Mouse (Mus musculus) limb, embryonic 10.5 days (tissue): ENCODE data around the gene Serpina16. TPM values are rescaled to one million over a fixed set of nuclear protein-coding genes. Genes with fewer than 3 reads are reported as not detected.

Experiments
- DNase-seq: peaks from one replicate; pipeline ENCODE4 v3.0.0-alpha.2; 2017; ENCODE audit warnings: low spot score
- H3K27ac ChIP-seq: fragments of 300-500 bp; sonication (generic); 2 replicates; pipeline ENCODE4 v1.5.1; 2016; ENCODE audit warnings: mild to moderate bottlenecking
- H3K27me3 ChIP-seq: fragments of 300-500 bp; sonication (generic); 2 replicates; pipeline ENCODE4 v1.6.1; 2016; ENCODE audit warnings: low read depth, mild to moderate bottlenecking; ENCODE audit not compliant: poor library complexity, severe bottlenecking
- H3K36me3 ChIP-seq: fragments of 300-500 bp; sonication (generic); 2 replicates; pipeline ENCODE4 v1.6.1; 2016; ENCODE audit warnings: mild to moderate bottlenecking, moderate library complexity
- H3K4me1 ChIP-seq: fragments of 300-500 bp; sonication (generic); 2 replicates; pipeline ENCODE4 v1.6.1; 2016
- H3K4me3 ChIP-seq: fragments of 300-500 bp; sonication (generic); 2 replicates; pipeline ENCODE4 v1.5.1; 2016; ENCODE audit warnings: mild to moderate bottlenecking, moderate library complexity
- H3K9me3 ChIP-seq: fragments of 300-500 bp; sonication (generic); replicated peaks from 2 replicates; pipeline ENCODE4 v1.6.1; 2016; ENCODE audit warnings: mild to moderate bottlenecking
- WGBS: fragments of 180-500 bp; shearing (Covaris S2); methylation state at CpG from one replicate; pipeline ENCODE4 v1.1.7; 2016; 5-methylcytosine and 5-hydroxymethylcytosine counted together
- polyA plus RNA-seq: library from polyadenylated mRNA; unstranded; fragments of >200 nt; fragmentation: Nextera tagmentation; extraction: Ambion mirVana; gene quantifications from 2 replicates; pipeline ENCODE4 v1.2.1, GENCODE M21; 2016

The Serpina16 gene
- not detected in 2 replicates for polyA plus RNA-seq

DNA sequence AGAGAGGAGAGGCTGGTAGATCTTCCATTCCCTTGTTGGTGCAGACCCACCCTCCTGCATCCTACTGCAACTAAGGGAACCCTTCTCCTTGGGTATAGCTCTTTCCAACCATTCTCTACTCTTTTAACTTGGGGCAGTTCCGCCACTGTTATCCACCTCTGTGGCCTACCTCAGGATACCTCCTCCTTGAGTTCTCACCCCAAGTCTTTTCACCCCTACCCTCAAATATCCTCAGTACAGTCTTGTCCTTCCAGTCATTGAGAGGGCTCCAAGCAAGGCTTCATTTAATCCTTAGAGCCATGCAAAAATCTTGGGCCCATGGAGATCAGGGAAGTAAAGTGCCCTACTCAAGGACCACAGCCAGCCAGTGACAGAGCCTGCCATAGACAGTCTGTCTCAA, at the start of gene Serpina16:
Gene Serpina16, minus strand, starts transcription at position 101 of the 400 bp plus-strand sequence.
- 95% methylated on average over 1 of the region's 1 CpGs for WGBS
- H3K9me3 ChIP-seq: no peaks in the 10 kb centered on the region
- no peaks in the 10 kb centered on the region for H3K27me3 ChIP-seq
- no peaks in the 10 kb centered on the region for H3K4me1 ChIP-seq
- H3K27ac ChIP-seq: no peak within 1 kb of the TSS
- DNase-seq: no peak
- no peaks in the 10 kb centered on the region for H3K36me3 ChIP-seq
- H3K4me3 ChIP-seq: no peak within 1 kb of the TSS

DNA sequence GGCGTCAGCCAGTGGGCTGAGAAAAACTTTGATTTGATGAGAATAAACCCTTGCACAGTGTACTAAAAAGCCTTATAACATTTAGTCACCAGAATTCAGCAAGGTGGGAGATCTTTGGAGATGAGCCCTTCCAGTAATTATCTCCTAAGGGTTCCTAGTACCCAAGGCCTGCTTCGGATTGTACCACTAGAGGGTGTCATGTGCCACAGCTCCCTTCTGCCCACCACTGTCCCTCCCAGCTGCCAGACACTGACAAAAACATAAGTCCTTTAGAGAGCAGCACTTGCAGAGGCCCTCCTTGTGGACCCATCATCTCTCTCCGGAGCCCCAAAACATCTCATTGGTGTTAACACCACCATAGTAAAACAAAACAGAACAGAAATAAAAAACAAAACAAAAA, 35.6 kb upstream of the Serpina16 start:
- H3K4me1 ChIP-seq: no peaks in the 10 kb centered on the region
- WGBS: 76% methylated on average over 3 of the region's 3 CpGs
- no peaks in the 10 kb centered on the region for H3K27me3 ChIP-seq
- no peak for DNase-seq
- no peaks in the 10 kb centered on the region for H3K36me3 ChIP-seq
- no peak overlapping the region for H3K27ac ChIP-seq
- no peaks in the 10 kb centered on the region for H3K9me3 ChIP-seq
- H3K4me3 ChIP-seq: no peak overlapping the region

DNA sequence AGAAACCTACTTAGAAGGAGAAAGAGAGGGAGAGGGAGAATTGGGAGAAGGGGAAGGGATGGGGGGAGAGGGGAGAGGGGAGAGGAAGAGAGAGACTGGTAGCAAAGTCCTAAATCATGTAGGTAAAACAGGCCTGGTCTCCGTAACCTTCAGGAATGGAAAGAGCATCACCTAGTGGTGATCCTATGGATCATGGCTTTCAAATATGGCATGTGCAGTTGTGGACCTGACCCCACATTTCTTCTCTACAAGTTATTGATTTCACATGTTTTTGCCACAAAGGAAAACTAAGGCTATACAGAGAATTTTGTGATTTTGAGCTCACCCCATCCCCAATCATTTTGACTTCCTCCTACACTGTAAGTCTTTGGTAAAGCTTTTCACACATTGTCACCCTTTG, 34.5 kb upstream of the Serpina16 start:
- Histone ChIP-seq H3K27ac (no peak overlapping the region), H3K4me1 (no peaks in the 10 kb centered on the region), H3K27me3 (no peaks in the 10 kb centered on the region), H3K9me3 (no peaks in the 10 kb centered on the region), H3K4me3 (no peak overlapping the region), H3K36me3 (no peaks in the 10 kb centered on the region)
- 50% methylated on average over 1 of the region's 1 CpGs for WGBS
- no peak for DNase-seq

DNA sequence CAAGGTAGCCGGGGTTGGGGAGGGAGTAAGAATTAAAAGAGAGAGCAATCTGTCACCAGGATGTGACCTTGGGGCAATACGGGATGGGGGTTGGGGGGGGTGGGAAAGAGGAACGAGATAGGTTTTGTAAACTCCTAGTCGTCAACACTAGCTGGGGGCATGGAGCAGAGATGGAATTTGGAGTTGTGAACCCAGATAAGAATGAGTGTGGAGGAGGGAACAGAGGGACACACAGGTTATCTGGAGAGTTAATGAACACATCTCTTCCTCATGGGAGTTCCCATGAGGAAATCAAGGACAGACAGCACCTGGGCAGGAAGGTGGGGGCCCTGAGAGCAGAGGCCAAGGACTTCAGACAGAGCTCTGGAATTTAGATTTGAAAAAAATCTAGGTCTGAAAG, 30.2 kb upstream of the Serpina16 start:
- 71% methylated on average over 4 of the region's 4 CpGs for WGBS
- no peaks in the 10 kb centered on the region for H3K36me3 ChIP-seq
- no peaks in the 10 kb centered on the region for H3K9me3 ChIP-seq
- H3K27me3 ChIP-seq: no peaks in the 10 kb centered on the region
- DNase-seq: no peak
- H3K27ac ChIP-seq: no peak overlapping the region
- no peak overlapping the region for H3K4me3 ChIP-seq
- H3K4me1 ChIP-seq: no peaks in the 10 kb centered on the region

DNA sequence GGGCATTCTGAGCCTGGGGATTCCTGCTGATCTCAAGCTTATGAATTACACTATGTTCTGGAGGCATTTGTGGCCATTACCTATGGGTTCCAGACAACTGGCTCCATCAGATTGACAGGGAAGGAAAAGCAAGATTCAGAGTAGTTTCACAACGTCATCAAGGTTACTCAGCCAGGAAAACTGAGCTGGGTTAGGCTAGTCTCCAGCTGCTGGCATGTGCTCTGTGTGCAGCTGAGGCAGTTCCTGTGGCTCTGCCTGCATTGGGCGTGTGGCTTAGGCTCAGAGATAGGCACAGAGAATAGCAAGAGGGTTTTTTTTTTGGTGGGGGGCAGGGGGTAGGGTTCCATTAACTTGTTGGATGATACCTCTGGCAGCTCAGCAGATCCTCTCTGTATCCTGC, 29.6 kb upstream of the Serpina16 start:
- no peaks in the 10 kb centered on the region for H3K27me3 ChIP-seq
- no peak overlapping the region for H3K27ac ChIP-seq
- H3K9me3 ChIP-seq: no peaks in the 10 kb centered on the region
- H3K36me3 ChIP-seq: no peaks in the 10 kb centered on the region
- DNase-seq: no peak
- WGBS: 83% methylated on average over 2 of the region's 2 CpGs
- no peaks in the 10 kb centered on the region for H3K4me1 ChIP-seq
- H3K4me3 ChIP-seq: no peak overlapping the region

DNA sequence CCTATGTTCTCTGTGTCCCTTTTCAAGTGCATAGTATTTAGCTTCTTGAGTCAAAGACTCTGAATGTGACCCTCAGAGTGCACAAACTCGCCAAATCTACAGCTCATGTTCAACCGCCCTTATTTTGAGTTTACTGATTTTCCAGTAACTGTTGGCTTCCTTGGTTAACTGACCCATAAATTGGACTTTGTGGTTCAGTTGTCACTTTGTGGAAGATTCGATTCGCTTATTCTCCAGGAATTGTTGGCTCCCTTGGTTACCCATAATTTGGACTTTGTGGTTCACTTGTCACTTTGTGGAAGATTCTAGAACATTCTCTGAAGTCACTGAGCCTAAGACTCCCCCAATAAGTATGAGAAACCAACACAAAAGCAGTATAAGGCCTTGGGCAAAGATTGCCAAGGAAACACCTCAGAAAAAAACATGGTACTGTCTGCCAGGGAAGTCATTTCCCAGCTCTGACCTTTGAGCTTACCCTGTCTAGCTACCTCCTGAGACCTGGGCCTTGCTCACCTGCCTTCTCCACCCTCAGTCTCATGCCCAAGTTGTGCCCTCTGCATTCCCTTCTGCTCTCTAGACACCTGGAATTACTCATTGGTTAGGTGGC, 24.3 kb upstream of the Serpina16 start:
- Histone ChIP-seq H3K4me3 (no peak overlapping the region), H3K36me3 (no peaks in the 10 kb centered on the region), H3K27me3 (no peaks in the 10 kb centered on the region), H3K4me1 (no peaks in the 10 kb centered on the region), H3K27ac (no peak overlapping the region), H3K9me3 (no peaks in the 10 kb centered on the region)
- no peak for DNase-seq
- 91% methylated on average over 4 of the region's 4 CpGs for WGBS

DNA sequence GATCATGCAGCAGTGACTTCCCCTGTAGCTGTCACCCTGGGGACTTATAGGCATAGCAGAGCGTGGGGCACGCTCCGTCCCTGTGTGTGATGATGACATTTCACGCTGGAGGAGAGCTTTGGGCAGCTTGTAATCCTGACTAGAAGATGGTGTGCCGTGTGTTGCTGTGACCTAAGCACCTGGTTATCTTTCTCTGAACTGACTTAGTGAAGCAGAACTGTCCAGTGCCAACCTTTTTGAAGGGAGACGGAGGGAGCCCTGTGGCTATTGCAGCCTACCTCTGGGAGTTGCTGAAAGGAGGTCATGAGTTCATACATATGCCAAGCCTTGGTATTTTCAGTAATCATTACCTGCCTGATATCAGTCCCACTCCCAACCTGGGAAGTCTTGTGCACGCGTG, 19.5 kb upstream of the Serpina16 start, which contains the start of gene Serpina1f:
Gene Serpina1f, minus strand, starts transcription at position 101 of the 400 bp plus-strand sequence.
- H3K4me1 ChIP-seq: no peaks in the 10 kb centered on the region
- H3K36me3 ChIP-seq: no peaks in the 10 kb centered on the region
- H3K9me3 ChIP-seq: no peaks in the 10 kb centered on the region
- 92% methylated on average over 8 of the region's 8 CpGs for WGBS
- no peak within 1 kb of the TSS for H3K4me3 ChIP-seq
- H3K27ac ChIP-seq: no peak within 1 kb of the TSS
- H3K27me3 ChIP-seq: no peaks in the 10 kb centered on the region
- no peak for DNase-seq

DNA sequence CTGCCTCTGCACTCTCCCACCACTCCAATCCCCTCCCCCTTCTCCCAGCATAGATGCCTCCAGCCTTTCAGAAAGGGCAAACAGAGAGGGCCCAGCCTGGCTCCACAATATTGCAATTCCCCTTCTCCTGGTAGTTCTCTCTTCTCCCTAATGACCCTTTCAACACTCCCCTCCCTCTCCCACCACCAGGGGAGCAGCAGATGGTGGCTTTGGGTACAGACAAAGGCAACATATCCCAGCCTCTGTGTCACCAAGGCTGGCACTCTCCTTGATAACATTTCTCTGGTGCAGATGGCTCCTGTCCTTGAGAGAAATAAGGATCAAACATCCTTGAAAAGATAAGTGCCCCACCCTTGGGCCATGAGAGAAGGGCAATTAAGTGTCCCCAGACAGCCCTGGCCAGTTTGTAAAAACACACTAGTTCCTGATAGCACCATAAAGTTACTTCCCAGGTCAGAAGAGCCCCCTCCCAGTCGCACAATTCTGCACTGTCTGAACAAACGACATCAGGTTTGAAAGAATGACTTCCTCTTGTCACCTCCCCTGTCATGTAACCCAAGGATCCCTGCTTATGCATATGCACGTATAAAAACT, 12.4 kb upstream of the Serpina16 start:
- Histone ChIP-seq H3K9me3 (no peaks in the 10 kb centered on the region), H3K27ac (no peak overlapping the region), H3K27me3 (no peaks in the 10 kb centered on the region), H3K4me3 (no peak overlapping the region), H3K36me3 (no peaks in the 10 kb centered on the region), H3K4me1 (peaks cover 4% of the 10 kb centered on the region; the same call in 1 of the 2 replicates)
- WGBS: 16% methylated on average over 3 of the region's 3 CpGs
- DNase-seq: no peak

DNA sequence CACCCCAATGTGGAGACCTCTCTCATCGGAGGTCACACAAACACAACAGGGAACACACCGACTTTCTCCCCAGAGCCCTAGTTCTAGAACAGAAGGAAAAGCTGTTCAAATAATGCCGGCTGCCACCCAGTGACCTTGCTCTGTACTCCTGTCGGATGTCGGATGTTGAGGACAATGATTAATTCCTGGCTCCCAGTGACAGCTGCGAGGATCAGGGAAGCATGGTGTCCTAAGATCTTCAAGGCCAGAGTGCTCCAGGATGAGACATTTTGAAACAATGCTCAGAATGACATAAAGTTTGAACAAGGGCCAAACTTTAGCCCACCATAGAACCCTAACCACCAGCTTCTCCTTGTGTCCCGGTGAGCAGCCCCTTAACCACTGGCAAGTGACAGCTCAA, 11.1 kb upstream of the Serpina16 start:
- Histone ChIP-seq H3K4me3 (no peak overlapping the region), H3K36me3 (no peaks in the 10 kb centered on the region), H3K27ac (no peak overlapping the region), H3K27me3 (no peaks in the 10 kb centered on the region), H3K4me1 (peaks cover 4% of the 10 kb centered on the region; the same call in 1 of the 2 replicates), H3K9me3 (no peaks in the 10 kb centered on the region)
- DNase-seq: no peak
- 67% methylated on average over 7 of the region's 7 CpGs for WGBS

DNA sequence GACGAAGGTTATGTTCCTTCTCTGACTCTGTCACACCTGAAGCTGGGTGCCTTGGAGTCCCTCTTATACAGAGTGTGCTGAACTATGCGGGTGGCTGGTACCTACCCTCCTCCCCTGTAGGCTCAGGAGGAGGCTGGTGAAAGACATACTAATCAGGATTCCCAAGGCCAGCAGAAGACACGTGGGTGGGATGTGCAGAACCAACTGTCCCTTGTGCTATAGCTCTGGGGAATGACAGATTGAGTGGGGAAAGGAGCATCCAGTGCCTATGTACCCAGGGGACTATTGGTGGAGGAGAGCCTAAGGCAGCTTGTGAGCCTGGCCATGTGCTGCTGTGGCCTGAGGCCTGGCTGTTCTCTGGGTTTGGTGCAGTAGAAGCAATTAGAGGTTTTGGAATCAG, 10.1 kb upstream of the Serpina16 start:
- no peak overlapping the region for H3K4me3 ChIP-seq
- H3K4me1 ChIP-seq: peaks cover 4% of the 10 kb centered on the region; the same call in 1 of the 2 replicates
- 84% methylated on average over 3 of the region's 3 CpGs for WGBS
- H3K27ac ChIP-seq: no peak overlapping the region
- no peaks in the 10 kb centered on the region for H3K9me3 ChIP-seq
- no peak for DNase-seq
- H3K27me3 ChIP-seq: no peaks in the 10 kb centered on the region
- H3K36me3 ChIP-seq: no peaks in the 10 kb centered on the region

DNA sequence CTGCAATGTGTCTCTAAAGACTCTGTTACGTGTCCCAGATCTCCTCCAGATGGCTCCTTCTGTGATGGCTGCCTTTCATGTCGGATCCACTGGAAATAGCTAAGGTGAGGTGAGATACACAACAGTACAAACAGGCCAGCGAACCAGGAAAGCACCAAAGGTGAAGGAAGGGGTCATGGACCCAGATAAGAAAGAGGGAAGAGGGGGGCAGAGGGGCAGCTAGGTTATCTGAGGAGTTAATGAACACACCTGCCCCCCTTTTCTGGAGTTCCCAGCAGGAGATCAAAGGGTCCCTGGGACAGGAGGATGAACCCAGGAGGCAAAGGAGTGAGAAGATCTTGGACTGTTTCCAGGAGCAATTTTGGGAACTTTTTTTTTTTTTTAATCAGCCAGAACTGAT, 9.4 kb upstream of the Serpina16 start:
- no peak for DNase-seq
- Histone ChIP-seq H3K27me3 (no peaks in the 10 kb centered on the region), H3K27ac (no peak overlapping the region), H3K4me3 (no peak overlapping the region), H3K36me3 (no peaks in the 10 kb centered on the region), H3K9me3 (no peaks in the 10 kb centered on the region), H3K4me1 (peaks cover 4% of the 10 kb centered on the region; the same call in 1 of the 2 replicates)
- WGBS: 46% methylated on average over 3 of the region's 3 CpGs

DNA sequence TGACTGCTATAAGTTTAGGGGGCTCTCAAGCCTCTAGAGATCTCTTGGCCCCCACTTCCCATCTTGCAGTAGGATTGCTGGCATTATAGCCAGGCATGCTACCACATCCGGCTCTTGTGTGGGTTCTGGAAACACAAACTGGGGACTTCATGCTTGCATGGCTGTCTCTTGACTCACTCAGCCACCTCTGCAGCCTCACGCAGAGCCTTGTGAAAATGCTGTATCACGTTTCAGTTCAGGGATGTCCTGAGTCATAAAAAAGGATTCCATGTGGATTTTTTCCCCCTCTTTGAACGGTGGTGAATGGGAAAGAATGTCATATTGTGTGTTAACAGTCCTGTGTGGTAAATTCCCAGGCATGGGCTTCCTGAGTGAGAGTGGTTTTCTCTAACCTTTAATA, 7.8 kb upstream of the Serpina16 start:
- Histone ChIP-seq H3K36me3 (no peaks in the 10 kb centered on the region), H3K4me3 (no peak overlapping the region), H3K9me3 (no peaks in the 10 kb centered on the region), H3K27me3 (no peaks in the 10 kb centered on the region), H3K4me1 (peaks cover 4% of the 10 kb centered on the region; the same call in 1 of the 2 replicates), H3K27ac (no peak overlapping the region)
- DNase-seq: no peak
- WGBS: 55% methylated on average over 4 of the region's 4 CpGs

DNA sequence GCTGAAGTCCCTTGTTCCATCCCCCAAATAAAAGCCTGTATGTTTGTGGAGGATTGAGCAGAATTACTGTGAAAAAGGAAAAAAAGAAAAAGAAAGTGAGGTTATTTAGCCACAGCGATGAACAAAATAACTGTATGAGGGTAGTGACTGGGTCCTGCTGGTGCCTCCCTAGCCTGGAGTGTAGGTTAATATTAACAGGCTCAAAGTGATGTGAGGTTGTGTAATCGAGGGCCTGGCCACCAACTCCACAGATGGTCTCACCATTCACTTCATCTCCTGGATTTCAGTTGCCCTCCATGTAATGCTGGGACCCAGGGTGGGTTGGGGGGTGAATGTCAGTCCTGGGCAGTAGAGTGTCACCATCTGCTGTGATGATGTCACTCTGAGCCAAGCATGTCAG, 5.8 kb upstream of the Serpina16 start:
- Histone ChIP-seq H3K4me1 (no peaks in the 10 kb centered on the region), H3K36me3 (no peaks in the 10 kb centered on the region), H3K27me3 (no peaks in the 10 kb centered on the region), H3K4me3 (no peak overlapping the region), H3K27ac (no peak overlapping the region), H3K9me3 (no peaks in the 10 kb centered on the region)
- no peak for DNase-seq
- WGBS: 80% methylated on average over 2 of the region's 2 CpGs
